ENCODE assay signal across 25 mouse cellular contexts in genomic region chr14:68188325-68188724, GRCm38 (mm10).
DNase-seq lines count a peak whose midpoint lies in the region; ATAC-seq lines count a peak whose summit lies in the region.
"Had no signal": no experiment of that assay in that cellular context is flagged by ENCODE, and none has a peak within 500 bp of the region (broad histone marks: within the 10 kb centered on the region; RNA-seq: fewer than 3 reads in every experiment).

No protein-coding gene starts in this region.

- H3K4me3 ChIP-seq in limb, embryonic 11.5 days (ENCODE audit: low read depth, low read length): no peak overlapping the region
- H3K4me3 ChIP-seq: embryonic facial prominence, embryonic 12.5 days; heart, embryonic 10.5 days; hindbrain, embryonic 15.5 days; limb, embryonic 12.5 days; midbrain, embryonic 13.5 days; neural tube, embryonic 12.5 days had no signal

- H3K27ac ChIP-seq in limb, embryonic 11.5 days (replicated peaks; ENCODE audit: low read depth, low read length): no peak overlapping the region
- H3K27ac ChIP-seq: embryonic facial prominence, embryonic 12.5 days; heart, embryonic 10.5 days; hindbrain, embryonic 15.5 days; limb, embryonic 12.5 days; liver, embryonic 14.5 days; midbrain, embryonic 13.5 days; neural tube, embryonic 12.5 days had no signal

- no peaks in the 10 kb centered on the region for H3K27me3 ChIP-seq in limb, embryonic 11.5 days (ENCODE audit: control insufficient read depth, insufficient read depth, low read length)
- H3K27me3 ChIP-seq: embryonic facial prominence, embryonic 12.5 days; hindbrain, embryonic 15.5 days; limb, embryonic 12.5 days; midbrain, embryonic 13.5 days; neural tube, embryonic 12.5 days had no signal

- 0 out of 2 replicates have a peak, but pooled peaks cover 2% of the 10 kb centered on the region for H3K4me1 ChIP-seq in limb, embryonic 11.5 days (ENCODE audit: control insufficient read depth, insufficient read depth, low read length)
- H3K4me1 ChIP-seq: embryonic facial prominence, embryonic 12.5 days; heart, embryonic 10.5 days; neural tube, embryonic 12.5 days had no signal

- no peaks in the 10 kb centered on the region for H3K9me3 ChIP-seq in limb, embryonic 11.5 days (ENCODE audit: control insufficient read depth, low read length)
- H3K9me3 ChIP-seq: embryonic facial prominence, embryonic 12.5 days; heart, embryonic 10.5 days; hindbrain, embryonic 15.5 days; limb, embryonic 12.5 days; midbrain, embryonic 13.5 days; neural tube, embryonic 12.5 days had no signal

- H3K4me2 ChIP-seq in limb, embryonic 11.5 days (ENCODE audit: low read depth, severe bottlenecking): no peak overlapping the region
- H3K4me2 ChIP-seq: embryonic facial prominence, embryonic 12.5 days; hindbrain, embryonic 15.5 days; limb, embryonic 12.5 days; midbrain, embryonic 13.5 days; neural tube, embryonic 12.5 days had no signal

- no peaks in the 10 kb centered on the region for H3K36me3 ChIP-seq in limb, embryonic 11.5 days (ENCODE audit: control insufficient read depth, insufficient read depth, low read length)
- H3K36me3 ChIP-seq: embryonic facial prominence, embryonic 12.5 days; G1E; heart, embryonic 10.5 days; hindbrain, embryonic 15.5 days; limb, embryonic 12.5 days; midbrain, embryonic 13.5 days; neural tube, embryonic 12.5 days had no signal

- ATAC-seq in limb, embryonic 11.5 days (ENCODE audit: insufficient number of reproducible peaks, low FRiP score, low TSS enrichment, low read depth): no peak
- ATAC-seq: CD4-positive, CD25-positive, alpha-beta regulatory T cell, adult 4 months; forebrain, embryonic 14.5 days; intestine, postnatal 0 days; midbrain, embryonic 13.5 days had no signal

- 71% methylated on average over 5 of the region's 5 CpGs for WGBS in limb, embryonic 11.5 days

- H3K9ac ChIP-seq in limb, embryonic 11.5 days (ENCODE audit: low read length): no peak overlapping the region
- H3K9ac ChIP-seq: embryonic facial prominence, embryonic 12.5 days; hindbrain, embryonic 15.5 days; limb, embryonic 12.5 days; liver, embryonic 14.5 days; midbrain, embryonic 13.5 days; neural tube, embryonic 12.5 days had no signal

- DNase-seq in adrenal gland, postnatal 10 days: peak; percentile 20
- no peak for DNase-seq in adrenal gland, adult (ENCODE audit: inconsistent age in 2 of 2, low spot score in 1 of 2)
- peak; percentile 10 for DNase-seq in kidney, postnatal 10 days
- no peak for DNase-seq in kidney, adult 9 months
- DNase-seq in embryo, embryonic 11 days: peak; percentile 48
- DNase-seq in limb, embryonic 11.5 days (ENCODE audit: low spot score): peak; percentile 61
- DNase-seq in lung, postnatal 10 days: no peak
- no peak for DNase-seq in right cerebral cortex, postnatal 10 days (ENCODE audit: low spot score in 2 of 2)
- DNase-seq: adrenal gland, adult 2 months; cerebellum, adult 9-10 months; kidney, postnatal 25 days; right cerebral cortex, postnatal 14 days; spleen, adult 18-20 months; thymus, postnatal 4 days had no signal

Comparison
In these comparisons a context has a peak if more than half of its experiments do, and no peak if none do; other contexts are left out.
1. DNase-seq: peak in adrenal gland, postnatal 10 days (single experiment), kidney, postnatal 10 days (single experiment), embryo, embryonic 11 days (single experiment) and limb, embryonic 11.5 days (single experiment); none in adrenal gland, adult (0 of 2), kidney, adult 9 months (single experiment), lung, postnatal 10 days (single experiment) and right cerebral cortex, postnatal 10 days (0 of 2).